Mouse (Mus musculus): ENCODE measurements at regions not wholly inside any gene's neighbourhood (a gene's known extent, or its start where the extent isn't known, plus 50 kb on each side); places are given as distances from the start of the nearest gene placed in this dataset.

GRCm38 (mm10) chr1:143524522-143524865 is 116.0 kb upstream of the B3galt2 start:
- WGBS: 34% methylated on average over 5 of the region's 5 CpGs
- H3K4me2 ChIP-seq (replicated peaks; ENCODE audit: low read depth, low read length): no peak overlapping the region
- H3K36me3 ChIP-seq (ENCODE audit: insufficient read depth, low read length): no peaks in the 10 kb centered on the region
- H3K4me3 ChIP-seq (ENCODE audit: low read length): no peak overlapping the region
- H3K27ac ChIP-seq (ENCODE audit: low read length): no peak overlapping the region
- no peaks in the 10 kb centered on the region for H3K9me3 ChIP-seq (ENCODE audit: low read length)
- H3K4me1 ChIP-seq (ENCODE audit: insufficient read depth, low read length): no peaks in the 10 kb centered on the region
- no peaks in the 10 kb centered on the region for H3K27me3 ChIP-seq (ENCODE audit: insufficient read depth, low read length)
- no peak; the same call in 1 of the 2 replicates for ATAC-seq (ENCODE audit: low FRiP score, low TSS enrichment)
- H3K9ac ChIP-seq (replicated peaks; ENCODE audit: low read length): no peak overlapping the region

DNA sequence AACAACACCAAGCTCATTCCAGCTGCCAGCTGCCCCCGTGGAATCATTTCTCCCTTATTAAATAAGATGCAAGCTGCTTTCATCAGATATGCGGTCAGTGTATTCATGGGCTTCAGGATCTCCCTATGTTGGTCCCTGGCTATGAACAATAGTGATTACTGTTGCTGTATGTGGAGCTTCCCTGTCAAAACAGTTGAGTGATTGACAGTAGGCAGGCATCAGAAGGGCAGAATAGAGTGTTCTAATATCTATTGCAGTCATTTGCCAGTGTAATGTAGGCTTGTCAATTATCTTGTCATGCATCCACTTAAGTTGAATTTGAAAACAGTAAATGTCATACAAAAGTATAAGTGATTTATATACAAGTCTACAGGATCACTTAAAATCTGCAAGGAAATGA is 100.2 kb upstream of the B3galt2 start:
- H3K27me3 ChIP-seq (ENCODE audit: insufficient read depth, low read length): no peaks in the 10 kb centered on the region
- no peak for ATAC-seq (ENCODE audit: low FRiP score, low TSS enrichment)
- no peak overlapping the region for H3K4me2 ChIP-seq (replicated peaks; ENCODE audit: low read depth, low read length)
- H3K4me3 ChIP-seq (ENCODE audit: low read length): no peak overlapping the region
- H3K36me3 ChIP-seq (ENCODE audit: insufficient read depth, low read length): no peaks in the 10 kb centered on the region
- no peaks in the 10 kb centered on the region for H3K9me3 ChIP-seq (ENCODE audit: low read length)
- WGBS: 93% methylated on average over 2 of the region's 2 CpGs
- no peak overlapping the region for H3K27ac ChIP-seq (ENCODE audit: low read length)
- no peaks in the 10 kb centered on the region for H3K4me1 ChIP-seq (ENCODE audit: insufficient read depth, low read length)
- H3K9ac ChIP-seq (replicated peaks; ENCODE audit: low read length): no peak overlapping the region

DNA sequence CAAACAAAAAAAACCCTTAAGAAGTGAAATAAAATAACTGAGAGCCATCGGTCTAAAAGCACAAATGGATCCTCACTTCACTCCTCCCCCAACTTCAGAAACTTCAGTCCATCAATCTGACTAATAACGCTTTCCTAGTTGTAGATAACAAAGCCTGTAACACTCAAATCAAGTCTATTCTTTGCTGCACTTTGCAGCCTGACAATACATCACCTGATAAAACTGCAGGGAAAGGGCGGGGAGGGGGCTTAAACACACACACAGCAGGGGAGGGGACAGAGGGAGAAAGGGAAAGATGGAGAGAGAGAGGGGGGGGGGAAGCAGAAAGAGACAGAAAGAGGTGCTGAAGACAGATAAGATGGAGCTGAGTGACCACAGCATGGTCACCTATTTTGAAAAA is 99.8 kb upstream of the B3galt2 start:
- H3K9me3 ChIP-seq (ENCODE audit: low read length): no peaks in the 10 kb centered on the region
- no peaks in the 10 kb centered on the region for H3K4me1 ChIP-seq (ENCODE audit: insufficient read depth, low read length)
- 62% methylated on average over 3 of the region's 3 CpGs for WGBS
- no peak overlapping the region for H3K9ac ChIP-seq (replicated peaks; ENCODE audit: low read length)
- no peak overlapping the region for H3K4me2 ChIP-seq (replicated peaks; ENCODE audit: low read depth, low read length)
- H3K4me3 ChIP-seq (ENCODE audit: low read length): no peak overlapping the region
- no peak overlapping the region for H3K27ac ChIP-seq (ENCODE audit: low read length)
- no peak for ATAC-seq (ENCODE audit: low FRiP score, low TSS enrichment)
- H3K27me3 ChIP-seq (ENCODE audit: insufficient read depth, low read length): no peaks in the 10 kb centered on the region
- no peaks in the 10 kb centered on the region for H3K36me3 ChIP-seq (ENCODE audit: insufficient read depth, low read length)

All from kidney, embryonic 16.5 days (tissue).